12 mouse cellular contexts compared by ENCODE assay signal in genomic region chr11:93655602-93656239, GRCm38 (mm10).
"Had no signal": no experiment of that assay in that cellular context is flagged by ENCODE, and none has a peak within 500 bp of the region (broad histone marks: within the 10 kb centered on the region; RNA-seq: fewer than 3 reads in every experiment).

No protein-coding gene starts in this region.

- H3K27ac ChIP-seq: limb, embryonic 15.5 days; liver, embryonic 12.5 days; macrophage; midbrain, embryonic 12.5 days; stomach, postnatal 0 days had no signal

- H3K4me2 ChIP-seq: limb, embryonic 15.5 days; liver, embryonic 12.5 days; lung, embryonic 14.5 days; midbrain, embryonic 12.5 days had no signal

- DNase-seq: kidney, adult 18-20 months; kidney, postnatal 14 days; lung, embryonic 14.5 days; lung, postnatal 10 days; thymus, postnatal 25 days had no signal

- H3K36me3 ChIP-seq: limb, embryonic 15.5 days; liver, embryonic 12.5 days; midbrain, embryonic 12.5 days had no signal

- H3K4me3 ChIP-seq: limb, embryonic 15.5 days; liver, embryonic 12.5 days; megakaryocyte, embryonic 14.5 days; midbrain, embryonic 12.5 days had no signal

- H3K4me1 ChIP-seq: limb, embryonic 15.5 days; liver, embryonic 12.5 days; megakaryocyte, embryonic 14.5 days; midbrain, embryonic 12.5 days had no signal

- H3K27me3 ChIP-seq: liver, embryonic 12.5 days; megakaryocyte, embryonic 14.5 days; midbrain, embryonic 12.5 days had no signal

- ATAC-seq: inflammation-experienced regulatory T-cells, adult 6 months; liver, embryonic 12.5 days had no signal

- H3K9me3 ChIP-seq: limb, embryonic 15.5 days; liver, embryonic 12.5 days; midbrain, embryonic 12.5 days had no signal

- H3K9ac ChIP-seq: limb, embryonic 15.5 days; liver, embryonic 12.5 days; lung, embryonic 14.5 days; midbrain, embryonic 12.5 days had no signal
